Mouse (Mus musculus) limb, embryonic 14.5 days (tissue): ENCODE results near the gene Cntn2. TPM values are rescaled to one million over a fixed set of nuclear protein-coding genes. Genes with fewer than 3 reads are reported as not detected.

Experiments used
- ATAC-seq: fragments of 200-750 bp; cut with Nextera tagmentation; 2 replicates; pipeline ENCODE4 v1.8.0; 2017; ENCODE audit warnings: low read depth, moderate number of reproducible peaks, moderate TSS enrichment; ENCODE audit not compliant: low FRiP score
- DNase-seq: peaks from one replicate; pipeline ENCODE4 v3.0.0-alpha.2; 2015; ENCODE audit warnings: low spot score
- H3K27ac ChIP-seq: fragments of 300-500 bp; sonication (generic); replicated peaks from 2 replicates; pipeline ENCODE4 v1.5.1; 2014; ENCODE audit warnings: low read depth, mild to moderate bottlenecking, low read length, moderate library complexity, mixed read lengths
- H3K27me3 ChIP-seq: fragments of 300-500 bp; sonication (generic); 2 replicates; pipeline ENCODE4 v1.6.1; 2014; ENCODE audit warnings: low read length, mixed read lengths; ENCODE audit not compliant: control insufficient read depth, insufficient read depth
- H3K36me3 ChIP-seq: fragments of 300-500 bp; sonication (generic); 2 replicates; pipeline ENCODE4 v1.6.1; 2014; ENCODE audit warnings: mild to moderate bottlenecking, low read length, moderate library complexity, mixed read lengths; ENCODE audit not compliant: control insufficient read depth, insufficient read depth
- H3K4me1 ChIP-seq: fragments of 300-500 bp; sonication (generic); 2 replicates; pipeline ENCODE4 v1.6.1; 2014; ENCODE audit warnings: antibody characterized with exemption, low read length, mixed read lengths; ENCODE audit not compliant: control insufficient read depth, insufficient read depth
- H3K4me2 ChIP-seq: fragments of 300-500 bp; sonication (generic); replicated peaks from 2 replicates; pipeline ENCODE4 v1.6.1; 2014; ENCODE audit warnings: low read depth, mild to moderate bottlenecking, low read length, moderate library complexity; ENCODE audit not compliant: severe bottlenecking
- H3K4me3 ChIP-seq: fragments of 300-500 bp; sonication (generic); replicated peaks from 2 replicates; pipeline ENCODE4 v1.5.1; 2014; ENCODE audit warnings: low read length
- H3K9ac ChIP-seq: fragments of 300-500 bp; sonication (generic); 2 replicates; pipeline ENCODE4 v1.6.1; 2014; ENCODE audit warnings: mild to moderate bottlenecking, low read depth, low read length, moderate library complexity; ENCODE audit not compliant: severe bottlenecking
- H3K9me3 ChIP-seq: fragments of 300-500 bp; sonication (generic); 2 replicates; pipeline ENCODE4 v1.6.1; 2016; ENCODE audit warnings: low read length; ENCODE audit not compliant: control insufficient read depth
- POLR2A ChIP-seq: fragments of 200-500 bp; IDR thresholded peaks from 2 replicates; pipeline ENCODE4 v1.8.0; 2012; ENCODE audit warnings: inconsistent platforms, mild to moderate bottlenecking, moderate library complexity, borderline replicate concordance; ENCODE audit not compliant: insufficient read depth, insufficient read length; ENCODE audit errors: extremely low read depth
- WGBS: fragments of 180-500 bp; shearing (Covaris S2); extraction: QIAGEN DNeasy Blood & Tissue Kit; methylation state at CpG from one replicate; pipeline ENCODE4 v1.1.7; 2014; 5-methylcytosine and 5-hydroxymethylcytosine counted together
- polyA plus RNA-seq, 2 experiments: library from polyadenylated mRNA; depleted of rRNA in 1 of 2; stranded (reverse) in 1 of 2; unstranded in 1 of 2; fragments of >200 nt; fragmentation: Nextera tagmentation in 1 of 2; extraction: Ambion mirVana in 1 of 2; gene quantifications; 2 replicates each; pipeline versions ENCODE4 v1.2.1 to v1.2.3; 2012 to 2014

The Cntn2 gene
- polyA plus RNA-seq, 2 experiments, result 0.84 to 1.1 TPM

GRCm38 (mm10) chr1:132512106-132512505 is 30.9 kb downstream of the Cntn2 start:
- no peak overlapping the region for H3K4me2 ChIP-seq
- no peak for TF ChIP-seq POLR2A
- 76% methylated on average over 8 of the region's 8 CpGs for WGBS
- DNase-seq (no peak), ATAC-seq (no peak)
- H3K4me1 ChIP-seq, result 0 out of 2 replicates have a peak, but pooled peaks cover 5% of the 10 kb centered on the region
- H3K9ac ChIP-seq, result no peak overlapping the region
- H3K27ac ChIP-seq, result no peak overlapping the region
- H3K27me3 ChIP-seq, result no peaks in the 10 kb centered on the region
- no peaks in the 10 kb centered on the region for H3K9me3 ChIP-seq
- H3K36me3 ChIP-seq, result peaks cover 17% of the 10 kb centered on the region
- no peak overlapping the region for H3K4me3 ChIP-seq

- Histone ChIP-seq H3K9ac (no peak overlapping the region), H3K4me1 (0 out of 2 replicates have a peak, but pooled peaks cover 5% of the 10 kb centered on the region), H3K9me3 (no peaks in the 10 kb centered on the region), H3K27ac (no peak overlapping the region), H3K4me2 (no peak overlapping the region), H3K4me3 (no peak overlapping the region), H3K36me3 (peaks cover 23% of the 10 kb centered on the region), H3K27me3 (no peaks in the 10 kb centered on the region)
- DNase-seq (no peak), ATAC-seq (peak; percentile 44)
- TF ChIP-seq POLR2A, result no peak
- 25% methylated on average over 8 of the region's 8 CpGs for WGBS
These were observed 31.5 kb downstream of the Cntn2 start for GRCm38 (mm10) chr1:132511521-132511920.

- ATAC-seq (no peak), DNase-seq (no peak)
- no peaks in the 10 kb centered on the region for H3K9me3 ChIP-seq
- WGBS, result 83% methylated on average over 5 of the region's 5 CpGs
- 0 out of 2 replicates have a peak, but pooled peaks cover 5% of the 10 kb centered on the region for H3K4me1 ChIP-seq
- no peak for TF ChIP-seq POLR2A
- no peak overlapping the region for H3K4me2 ChIP-seq
- no peaks in the 10 kb centered on the region for H3K27me3 ChIP-seq
- H3K4me3 ChIP-seq, result no peak overlapping the region
- no peak overlapping the region for H3K9ac ChIP-seq
- H3K27ac ChIP-seq, result no peak overlapping the region
- peaks cover 39% of the 10 kb centered on the region for H3K36me3 ChIP-seq
These were observed 33.3 kb downstream of the Cntn2 start for GRCm38 (mm10) chr1:132509771-132510170.

- DNase-seq (no peak), ATAC-seq (no peak)
- H3K4me3 ChIP-seq, result no peak overlapping the region
- H3K4me2 ChIP-seq, result no peak overlapping the region
- H3K9ac ChIP-seq, result no peak overlapping the region
- H3K27ac ChIP-seq, result no peak overlapping the region
- WGBS, result 94% methylated on average over 7 of the region's 7 CpGs
- TF ChIP-seq POLR2A, result no peak
- H3K4me1 ChIP-seq, result 0 out of 2 replicates have a peak, but pooled peaks cover 2% of the 10 kb centered on the region
- no peaks in the 10 kb centered on the region for H3K9me3 ChIP-seq
- no peaks in the 10 kb centered on the region for H3K27me3 ChIP-seq
- H3K36me3 ChIP-seq, result peaks cover 61% of the 10 kb centered on the region
These were observed 36.4 kb downstream of the Cntn2 start for GRCm38 (mm10) chr1:132506656-132507055.

DNA sequence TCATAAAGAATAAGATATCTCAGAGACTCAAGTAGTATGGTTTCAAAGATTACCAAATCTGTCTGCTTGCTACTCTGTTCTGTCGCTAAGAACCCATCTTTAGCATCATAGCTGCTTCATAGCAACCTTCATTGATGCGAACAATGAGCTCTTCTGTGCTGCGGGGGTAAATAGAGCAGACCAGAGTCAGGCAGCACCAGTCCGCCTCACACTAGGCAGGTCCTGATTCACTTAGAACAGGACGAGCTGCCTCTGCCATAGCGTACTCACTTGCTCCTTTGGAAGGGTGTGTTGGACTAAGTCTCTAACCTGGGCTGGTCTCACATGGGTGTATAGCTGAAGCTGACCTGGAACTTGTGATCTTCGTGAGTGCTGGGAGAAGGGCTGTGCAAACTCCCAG is 37.0 kb downstream of the Cntn2 start, which contains the start of gene Tmem81:
Tmem81 (plus strand) TSS at position 173 of the 400 bp plus-strand sequence.
- Histone ChIP-seq H3K36me3 (peaks cover 66% of the 10 kb centered on the region), H3K27me3 (no peaks in the 10 kb centered on the region), H3K4me1 (no peaks in the 10 kb centered on the region), H3K27ac (no peak within 1 kb of the TSS), H3K9ac (no peak within 1 kb of the TSS), H3K9me3 (no peaks in the 10 kb centered on the region), H3K4me2 (no peak within 1 kb of the TSS), H3K4me3 (no peak within 1 kb of the TSS)
- no peak for TF ChIP-seq POLR2A
- WGBS, result 95% methylated on average over 7 of the region's 7 CpGs
- ATAC-seq (no peak), DNase-seq (no peak)

DNA sequence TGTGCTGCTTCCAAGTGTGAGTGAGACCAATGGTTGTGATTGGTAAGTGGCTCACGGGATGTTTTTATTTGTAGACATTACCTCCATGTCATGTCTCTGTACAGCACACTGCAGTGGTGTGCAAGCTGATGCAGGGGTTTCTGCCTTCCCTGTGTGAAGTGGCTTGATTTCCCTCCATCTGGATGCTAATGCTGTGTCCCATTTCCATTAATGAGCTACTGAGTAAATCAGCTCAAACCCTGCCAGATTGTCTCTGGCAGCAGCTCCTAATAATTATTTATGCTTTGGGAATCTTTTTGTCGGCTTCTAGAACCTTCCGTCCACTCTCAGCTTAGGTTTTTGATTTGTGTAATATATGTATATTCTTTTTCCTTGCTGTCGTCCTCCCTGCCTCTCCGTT is 37.9 kb downstream of the Cntn2 start:
- no peak for TF ChIP-seq POLR2A
- Histone ChIP-seq H3K4me2 (no peak overlapping the region), H3K36me3 (peaks cover 75% of the 10 kb centered on the region), H3K9me3 (no peaks in the 10 kb centered on the region), H3K27me3 (no peaks in the 10 kb centered on the region), H3K27ac (no peak overlapping the region), H3K4me1 (no peaks in the 10 kb centered on the region), H3K9ac (no peak overlapping the region), H3K4me3 (no peak overlapping the region)
- 93% methylated on average over 5 of the region's 5 CpGs for WGBS
- DNase-seq (no peak), ATAC-seq (no peak)
